Mouse (Mus musculus) CH12.LX (cell line): Measurements from ENCODE around the gene Fbl. TPM values are rescaled to one million over a fixed set of nuclear protein-coding genes. Genes with fewer than 3 reads are reported as not detected.
"Not testable (repeated sequence)": the region's sequence is repeated elsewhere in the genome, so short reads cannot be mapped to it uniquely, and the experiment has no call there.

Experiments
- DNase-seq: peaks from one replicate; pipeline ENCODE4 v3.0.0-alpha.2; 2013; ENCODE audit errors: extremely low read depth
- H3K27ac ChIP-seq: 2 replicates; pipeline ENCODE4 v1.5.1; 2012; ENCODE audit warnings: low read depth, mild to moderate bottlenecking, control low read depth, moderate library complexity; ENCODE audit not compliant: insufficient read depth
- H3K27me3 ChIP-seq: replicated peaks from 2 replicates; pipeline ENCODE3; 2012; ENCODE audit warnings: inconsistent platforms
- H3K36me3 ChIP-seq, 2 experiments: replicated peaks in 1 of 2; 2 replicates each; pipeline versions ENCODE3 to v1.6.1; 2012; ENCODE audit warnings: inconsistent platforms in 1 of 2, low read length in 1 of 2, mild to moderate bottlenecking in 1 of 2, mixed read lengths in 1 of 2, moderate library complexity in 1 of 2; ENCODE audit not compliant: control insufficient read depth in 1 of 2, insufficient read depth in 1 of 2
- H3K4me1 ChIP-seq, 2 experiments: 2 replicates each; pipeline ENCODE4 v1.6.1; 2012; ENCODE audit warnings: inconsistent platforms in 1 of 2, moderate library complexity in 1 of 2; ENCODE audit not compliant: insufficient read depth in 2 of 2, control insufficient read depth in 1 of 2
- H3K4me2 ChIP-seq: 2 replicates; pipeline ENCODE4 v1.6.1; 2012; ENCODE audit warnings: low read depth, mild to moderate bottlenecking, control low read depth; ENCODE audit not compliant: poor library complexity, insufficient read depth, severe bottlenecking
- H3K4me3 ChIP-seq, 3 experiments: fragments of 150-350 bp in 1 of 3; sonication (generic) in 1 of 3; replicated peaks in 1 of 3; 2 replicates each; pipeline versions ENCODE3 to v1.5.1; 2011 to 2012; ENCODE audit warnings: low read depth in 2 of 3, low read length in 2 of 3, mild to moderate bottlenecking in 2 of 3, moderate library complexity in 2 of 3, control low read depth in 1 of 3, improper control_type of control experiment in 1 of 3, inconsistent platforms in 1 of 3, mixed read lengths in 1 of 3; ENCODE audit not compliant: poor library complexity in 1 of 3
- H3K79me2 ChIP-seq: replicated peaks from 2 replicates; pipeline ENCODE4 v1.6.1; 2012; ENCODE audit warnings: mild to moderate bottlenecking, moderate library complexity; ENCODE audit not compliant: control insufficient read depth, poor library complexity, insufficient read depth, severe bottlenecking; ENCODE audit errors: extremely low read depth
- H3K9ac ChIP-seq: 2 replicates; pipeline ENCODE4 v1.6.1; 2012; ENCODE audit warnings: low read depth, mild to moderate bottlenecking, control low read depth, moderate library complexity; ENCODE audit not compliant: insufficient read depth
- H3K9me3 ChIP-seq: replicated peaks from 2 replicates; pipeline ENCODE3; 2012; ENCODE audit warnings: low read length, inconsistent platforms, mixed read lengths
- CTCF ChIP-seq, 2 experiments: IDR thresholded peaks in 1 of 2; conservative IDR thresholded peaks in 1 of 2; 2 replicates each; pipeline ENCODE4 v1.5.1; 2011 to 2012; ENCODE audit warnings: low read depth in 2 of 2, low read length in 2 of 2, improper control_type of control experiment in 1 of 2, inconsistent platforms in 1 of 2, mild to moderate bottlenecking in 1 of 2, moderate library complexity in 1 of 2
- dilution Hi-C: fragments of 300-500 bp; cut with MboI; formaldehyde crosslinking; loops from 2 replicates; pipeline ENCODE4 v1.14.3; 2020; ENCODE audit warnings: low sequenced_read_pairs; ENCODE audit not compliant: extremely low pct_unique_long_range_greater_than_20kb, extremely low pct_ligation_motif_present
- in situ Hi-C: fragments of 300-500 bp; cut with MboI; formaldehyde crosslinking; loops from 3 replicates; pipeline ENCODE4 v1.14.3; 2019; ENCODE audit warnings: low sequenced_read_pairs, low pct_ligation_motif_present, low pct_unique_long_range_greater_than_20kb, mixed read lengths
- polyA plus RNA-seq: library from polyadenylated mRNA; unstranded; fragments of >175 nt; gene quantifications from 2 replicates; pipeline ENCODE4 v1.2.1, GENCODE M21; 2012; ENCODE audit warnings: low read depth; ENCODE audit not compliant: insufficient read length
- total RNA-seq, 2 experiments: library from RNA; depleted of rRNA; stranded (reverse); fragments of 300-350 nt in 1 of 2; fragments of >200 nt in 1 of 2; gene quantifications; 2 replicates each; pipeline ENCODE4 v1.2.3; 2012 to 2014

Gene Fbl
- total and polyA plus RNA-seq, 3 experiments = 151 to 426 (median 180) TPM

- H3K4me3 ChIP-seq, H3K4me2 ChIP-seq, DNase-seq, H3K27me3 ChIP-seq, H3K9ac ChIP-seq, H3K9me3 ChIP-seq, dilution Hi-C loops, H3K4me1 ChIP-seq, H3K27ac ChIP-seq, H3K79me2 ChIP-seq, H3K36me3 ChIP-seq: not testable (repeated sequence)
- in situ Hi-C loops = loop anchor here (10.0 kb wide), 1 partner anchor 73 kb away; no protein-coding TSS in a partner anchor
Measured at GRCm38 (mm10) chr7:28217811-28218210, 48.3 kb downstream of the Fbl start.

- in situ Hi-C loops = loop anchor here (10.0 kb wide), 1 partner anchor 74 kb away; no protein-coding TSS in a partner anchor
- H3K36me3 ChIP-seq, H3K9me3 ChIP-seq, H3K9ac ChIP-seq, DNase-seq, H3K79me2 ChIP-seq, H3K27me3 ChIP-seq, H3K4me1 ChIP-seq, dilution Hi-C loops, H3K27ac ChIP-seq: not testable (repeated sequence)
- Histone ChIP-seq H3K4me2 (peak overlapping the region; percentile 8), H3K4me3 (peak overlapping the region in 1 of 3 experiments; percentile 2)
- peak in 1 of 2 experiments; percentile 19; a peak in 1 of 4 replicates for TF ChIP-seq CTCF (conservative IDR thresholded peaks at IDR 0.05 in 1 of 2, IDR thresholded peaks at IDR 0.05 in 1 of 2; ENCODE audit: low read depth in 2 of 2, low read length in 2 of 2)
Measured at GRCm38 (mm10) chr7:28218951-28219740, 49.6 kb downstream of the Fbl start.

- H3K4me1 ChIP-seq, H3K4me2 ChIP-seq, H3K27ac ChIP-seq, DNase-seq, H3K36me3 ChIP-seq, in situ Hi-C loops, dilution Hi-C loops, H3K9ac ChIP-seq, H3K4me3 ChIP-seq, H3K9me3 ChIP-seq, H3K27me3 ChIP-seq, H3K79me2 ChIP-seq: not testable (repeated sequence)
Measured at GRCm38 (mm10) chr7:28226836-28227235, 57.3 kb downstream of the Fbl start.

GRCm38 (mm10) chr7:28227421-28227820, 57.9 kb downstream of the Fbl start:
- H3K4me2 ChIP-seq, H3K9me3 ChIP-seq, dilution Hi-C loops, H3K27ac ChIP-seq, H3K79me2 ChIP-seq, DNase-seq, H3K4me1 ChIP-seq, in situ Hi-C loops, H3K27me3 ChIP-seq, H3K9ac ChIP-seq, H3K36me3 ChIP-seq, H3K4me3 ChIP-seq: not testable (repeated sequence)

Other genes with a start within 250 kb of the Fbl start
- gene Zfp974, start 240.2 kb upstream of the Fbl start, total RNA-seq (2012; rRNA removed) = 3.9 and 5.0 TPM in 2 replicates
- gene Zfp974, start 240.2 kb upstream of the Fbl start, total RNA-seq (2014; rRNA removed) = 2.3 TPM in 2 replicates
- 2.3 and 4.1 TPM in 2 replicates for gene Zfp974, start 240.2 kb upstream of the Fbl start, polyA plus RNA-seq
- gene Zfp780b, start 190.5 kb upstream of the Fbl start, total RNA-seq (2012; rRNA removed) = 9.3 and 10.0 TPM in 2 replicates
- gene Zfp780b, start 190.5 kb upstream of the Fbl start, total RNA-seq (2014; rRNA removed) = 7.1 and 7.8 TPM in 2 replicates
- gene Zfp780b, start 190.5 kb upstream of the Fbl start, polyA plus RNA-seq = 4.6 and 4.9 TPM in 2 replicates
- 8.9 and 12.0 TPM in 2 replicates for gene Zfp850, start 155.6 kb upstream of the Fbl start, total RNA-seq (2012; rRNA removed)
- 16.7 and 24.0 TPM in 2 replicates for gene Zfp850, start 155.6 kb upstream of the Fbl start, total RNA-seq (2014; rRNA removed)
- gene Zfp850, start 155.6 kb upstream of the Fbl start, polyA plus RNA-seq = 10.8 and 13.7 TPM in 2 replicates
- 211 and 287 TPM in 2 replicates for gene Psmc4, start 119.6 kb upstream of the Fbl start, total RNA-seq (2012; rRNA removed)
- gene Psmc4, start 119.6 kb upstream of the Fbl start, total RNA-seq (2014; rRNA removed) = 258 and 290 TPM in 2 replicates
- 250 and 272 TPM in 2 replicates for gene Psmc4, start 119.6 kb upstream of the Fbl start, polyA plus RNA-seq
- gene Fcgbp, start 98.5 kb upstream of the Fbl start, total RNA-seq (2012; rRNA removed) = not detected in 2 replicates
- not detected in 2 replicates for gene Fcgbp, start 98.5 kb upstream of the Fbl start, total RNA-seq (2014; rRNA removed)
- not detected in 2 replicates for gene Fcgbp, start 98.5 kb upstream of the Fbl start, polyA plus RNA-seq
- gene 9530053A07Rik, start 40.2 kb upstream of the Fbl start, total RNA-seq (2012; rRNA removed) = 0.34 and 0.64 TPM in 2 replicates
- gene 9530053A07Rik, start 40.2 kb upstream of the Fbl start, total RNA-seq (2014; rRNA removed) = 0.05 and 0.07 TPM in 2 replicates
- 0.03 and 0.08 TPM in 2 replicates for gene 9530053A07Rik, start 40.2 kb upstream of the Fbl start, polyA plus RNA-seq
- gene Dyrk1b, start 9.8 kb downstream of the Fbl start, total RNA-seq (2012; rRNA removed) = 0.47 and 0.67 TPM in 2 replicates
- 0.26 TPM in 1 of 2 replicates, not detected in the other for gene Dyrk1b, start 9.8 kb downstream of the Fbl start, total RNA-seq (2014; rRNA removed)
- gene Dyrk1b, start 9.8 kb downstream of the Fbl start, polyA plus RNA-seq = 0.51 and 0.60 TPM in 2 replicates
- gene Eid2, start 98.2 kb downstream of the Fbl start, total RNA-seq (2012; rRNA removed) = not detected in 2 replicates
- gene Eid2, start 98.2 kb downstream of the Fbl start, total RNA-seq (2014; rRNA removed) = not detected in 2 replicates
- not detected in 2 replicates for gene Eid2, start 98.2 kb downstream of the Fbl start, polyA plus RNA-seq
- 3.2 and 3.3 TPM in 2 replicates for gene Eid2b, start 108.0 kb downstream of the Fbl start, total RNA-seq (2012; rRNA removed)
- gene Eid2b, start 108.0 kb downstream of the Fbl start, total RNA-seq (2014; rRNA removed) = 3.2 and 3.8 TPM in 2 replicates
- gene Eid2b, start 108.0 kb downstream of the Fbl start, polyA plus RNA-seq = 1.6 and 1.8 TPM in 2 replicates
- not detected in 2 replicates for gene Selenov, start 121.5 kb downstream of the Fbl start, total RNA-seq (2012; rRNA removed)
- gene Selenov, start 121.5 kb downstream of the Fbl start, total RNA-seq (2014; rRNA removed) = not detected in 2 replicates
- not detected in 2 replicates for gene Selenov, start 121.5 kb downstream of the Fbl start, polyA plus RNA-seq
- gene Dll3, start 132.5 kb downstream of the Fbl start, total RNA-seq (2012; rRNA removed) = 0.21 TPM in 1 of 2 replicates, not detected in the other
- gene Dll3, start 132.5 kb downstream of the Fbl start, total RNA-seq (2014; rRNA removed) = 0.11 TPM in 1 of 2 replicates, not detected in the other
- 0.29 and 0.44 TPM in 2 replicates for gene Dll3, start 132.5 kb downstream of the Fbl start, polyA plus RNA-seq
- 126 and 134 TPM in 2 replicates for gene Timm50, start 142.4 kb downstream of the Fbl start, total RNA-seq (2012; rRNA removed)
- 79.4 and 86.3 TPM in 2 replicates for gene Timm50, start 142.4 kb downstream of the Fbl start, total RNA-seq (2014; rRNA removed)
- 108 and 145 TPM in 2 replicates for gene Timm50, start 142.4 kb downstream of the Fbl start, polyA plus RNA-seq
- gene Supt5, start 169.0 kb downstream of the Fbl start, total RNA-seq (2012; rRNA removed) = 67.3 and 76.2 TPM in 2 replicates
- 33.8 and 35.5 TPM in 2 replicates for gene Supt5, start 169.0 kb downstream of the Fbl start, total RNA-seq (2014; rRNA removed)
- gene Supt5, start 169.0 kb downstream of the Fbl start, polyA plus RNA-seq = 111 and 118 TPM in 2 replicates
- gene Rps16, start 180.9 kb downstream of the Fbl start, total RNA-seq (2012; rRNA removed) = 1,915 and 2,040 TPM in 2 replicates
- gene Rps16, start 180.9 kb downstream of the Fbl start, total RNA-seq (2014; rRNA removed) = 42.7 and 66.7 TPM in 2 replicates
- 1,205 and 1,254 TPM in 2 replicates for gene Rps16, start 180.9 kb downstream of the Fbl start, polyA plus RNA-seq
- 3.3 and 4.7 TPM in 2 replicates for gene Plekhg2, start 202.9 kb downstream of the Fbl start, total RNA-seq (2012; rRNA removed)
- 0.39 and 0.43 TPM in 2 replicates for gene Plekhg2, start 202.9 kb downstream of the Fbl start, total RNA-seq (2014; rRNA removed)
- gene Plekhg2, start 202.9 kb downstream of the Fbl start, polyA plus RNA-seq = 5.2 and 5.5 TPM in 2 replicates
- 2.8 and 3.5 TPM in 2 replicates for gene Zfp36, start 210.5 kb downstream of the Fbl start, total RNA-seq (2012; rRNA removed)
- gene Zfp36, start 210.5 kb downstream of the Fbl start, total RNA-seq (2014; rRNA removed) = 1.1 and 1.9 TPM in 2 replicates
- gene Zfp36, start 210.5 kb downstream of the Fbl start, polyA plus RNA-seq = 8.9 and 9.9 TPM in 2 replicates
- 23.5 and 27.8 TPM in 2 replicates for gene Med29, start 223.0 kb downstream of the Fbl start, total RNA-seq (2012; rRNA removed)
- 19.4 and 19.8 TPM in 2 replicates for gene Med29, start 223.0 kb downstream of the Fbl start, total RNA-seq (2014; rRNA removed)
- gene Med29, start 223.0 kb downstream of the Fbl start, polyA plus RNA-seq = 25.4 and 26.9 TPM in 2 replicates
- gene Paf1, start 223.2 kb downstream of the Fbl start, total RNA-seq (2012; rRNA removed) = 45.9 and 71.0 TPM in 2 replicates
- 42.2 and 57.8 TPM in 2 replicates for gene Paf1, start 223.2 kb downstream of the Fbl start, total RNA-seq (2014; rRNA removed)
- 105 and 151 TPM in 2 replicates for gene Paf1, start 223.2 kb downstream of the Fbl start, polyA plus RNA-seq